Mouse (Mus musculus): ENCODE data around the gene Bpifb1. TPM values are rescaled to one million over a fixed set of nuclear protein-coding genes. Genes with fewer than 3 reads are reported as not detected.
"Not testable (repeated sequence)": the region's sequence is repeated elsewhere in the genome, so short reads cannot be mapped to it uniquely, and the experiment has no call there.

Bpifb1 gene
- total and polyA plus RNA-seq, 2 experiments, result not detected

- Histone ChIP-seq H3K4me3 (ENCODE audit: insufficient read depth, low read depth, low read length) (no peak overlapping the region), H3K9ac (ENCODE audit: low read depth, low read length) (no peak overlapping the region), H3K27ac (replicated peaks; ENCODE audit: insufficient read depth, low read depth, low read length) (no peak overlapping the region), H3K4me1 (ENCODE audit: control insufficient read depth, insufficient read depth, low read length) (no peaks in the 10 kb centered on the region), H3K79me2 (ENCODE audit: control insufficient read depth, insufficient read depth, low read length) (no peaks in the 10 kb centered on the region), H3K36me3 (ENCODE audit: control insufficient read depth, insufficient read depth, low read length) (no peaks in the 10 kb centered on the region), H3K27me3 (ENCODE audit: control insufficient read depth, insufficient read depth, low read length) (no peaks in the 10 kb centered on the region)
- WGBS, result 86% methylated on average over 5 of the region's 5 CpGs
- DNase-seq (ENCODE audit: extremely low read depth, low read depth, low spot score), result no peak
- TF ChIP-seq POLR2A (IDR thresholded peaks at IDR 0.05; ENCODE audit: extremely low read depth, insufficient read depth, low read length) (no peak), CTCF (IDR thresholded peaks at IDR 0.05; ENCODE audit: low read depth, low read length) (no peak)
These were observed 27.3 kb upstream of the Bpifb1 start for GRCm38 (mm10) chr2:154163306-154163705.

- 31% methylated on average over 3 of the region's 3 CpGs for WGBS
- Histone ChIP-seq H3K4me3 (ENCODE audit: insufficient read depth, low read depth, low read length) (no peak overlapping the region), H3K9ac (ENCODE audit: low read depth, low read length) (no peak overlapping the region), H3K36me3 (ENCODE audit: control insufficient read depth, insufficient read depth, low read length) (no peaks in the 10 kb centered on the region), H3K79me2 (ENCODE audit: control insufficient read depth, insufficient read depth, low read length) (no peaks in the 10 kb centered on the region), H3K4me1 (ENCODE audit: control insufficient read depth, insufficient read depth, low read length) (no peaks in the 10 kb centered on the region), H3K27me3 (ENCODE audit: control insufficient read depth, insufficient read depth, low read length) (no peaks in the 10 kb centered on the region), H3K27ac (replicated peaks; ENCODE audit: insufficient read depth, low read depth, low read length) (no peak overlapping the region)
- peak; percentile 49 for DNase-seq (ENCODE audit: extremely low read depth, low read depth, low spot score)
- TF ChIP-seq POLR2A (IDR thresholded peaks at IDR 0.05; ENCODE audit: extremely low read depth, insufficient read depth, low read length) (no peak), CTCF (IDR thresholded peaks at IDR 0.05; ENCODE audit: low read depth, low read length) (no peak)
These were observed 21.4 kb upstream of the Bpifb1 start for GRCm38 (mm10) chr2:154169172-154169571.

DNA sequence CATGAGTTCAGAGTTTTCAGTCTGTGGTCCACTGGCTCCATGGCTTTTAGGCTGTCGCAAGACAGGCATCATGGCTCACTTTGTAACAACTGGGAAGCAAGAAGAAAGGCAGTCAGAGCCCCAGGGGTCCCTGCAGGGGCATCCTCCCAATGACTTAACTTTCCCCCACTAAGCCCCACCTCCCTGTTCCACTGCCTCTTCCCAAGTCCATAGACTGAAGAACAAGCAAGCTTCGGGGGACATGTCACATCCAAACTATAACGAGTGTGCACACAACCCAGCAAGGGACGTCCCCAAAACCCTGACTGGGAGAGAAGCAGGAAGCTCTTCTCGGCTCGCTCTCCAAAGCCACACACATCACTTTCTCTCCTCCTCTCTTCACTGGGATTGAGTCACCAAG lies 19.0 kb upstream of the Bpifb1 start:
- WGBS, result 79% methylated on average over 6 of the region's 6 CpGs

DNA sequence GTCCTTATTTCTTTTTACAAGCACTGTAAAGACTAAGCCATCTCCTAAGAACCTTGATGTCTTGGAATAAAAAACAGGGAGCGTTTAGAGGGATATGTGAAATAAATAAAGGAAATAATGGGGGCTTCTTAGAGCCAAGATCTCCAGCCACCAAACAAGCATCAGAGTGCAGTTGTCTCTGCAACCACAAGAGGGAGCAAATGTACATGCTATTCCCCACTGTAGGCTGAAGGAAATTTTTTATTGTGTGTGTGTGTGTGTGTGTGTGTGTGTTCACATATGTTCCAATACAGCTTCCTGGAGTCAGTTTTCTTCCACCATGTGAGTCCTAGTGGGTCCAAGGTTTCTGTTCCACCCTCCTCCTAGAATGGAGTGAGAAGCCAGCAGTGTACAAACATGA lies 17.3 kb upstream of the Bpifb1 start:
- DNase-seq (ENCODE audit: extremely low read depth, low read depth, low spot score), result peak; percentile 16

More for the DNA sequence above, 19.0 kb upstream of the Bpifb1 start:
- H3K27me3 ChIP-seq (ENCODE audit: control insufficient read depth, insufficient read depth, low read length), result no peaks in the 10 kb centered on the region
- H3K9ac ChIP-seq (ENCODE audit: low read depth, low read length), result no peak overlapping the region
- H3K4me3 ChIP-seq (ENCODE audit: insufficient read depth, low read depth, low read length), result no peak overlapping the region
- no peak for DNase-seq (ENCODE audit: extremely low read depth, low read depth, low spot score)
- no peaks in the 10 kb centered on the region for H3K79me2 ChIP-seq (ENCODE audit: control insufficient read depth, insufficient read depth, low read length)
- no peaks in the 10 kb centered on the region for H3K36me3 ChIP-seq (ENCODE audit: control insufficient read depth, insufficient read depth, low read length)
- H3K27ac ChIP-seq (replicated peaks; ENCODE audit: insufficient read depth, low read depth, low read length), result no peak overlapping the region
- no peaks in the 10 kb centered on the region for H3K4me1 ChIP-seq (ENCODE audit: control insufficient read depth, insufficient read depth, low read length)
- no peak for TF ChIP-seq POLR2A (IDR thresholded peaks at IDR 0.05; ENCODE audit: extremely low read depth, insufficient read depth, low read length)
- TF ChIP-seq CTCF (IDR thresholded peaks at IDR 0.05; ENCODE audit: low read depth, low read length), result no peak

GRCm38 (mm10) chr2:154181900-154182299 lies 8.7 kb upstream of the Bpifb1 start:
- H3K4me1 ChIP-seq (ENCODE audit: control insufficient read depth, insufficient read depth, low read length); H3K79me2 ChIP-seq (ENCODE audit: control insufficient read depth, insufficient read depth, low read length); H3K36me3 ChIP-seq (ENCODE audit: control insufficient read depth, insufficient read depth, low read length); H3K27me3 ChIP-seq (ENCODE audit: control insufficient read depth, insufficient read depth, low read length); DNase-seq (ENCODE audit: extremely low read depth, low read depth, low spot score); H3K9ac ChIP-seq (ENCODE audit: low read depth, low read length); H3K4me3 ChIP-seq (ENCODE audit: insufficient read depth, low read depth, low read length); H3K27ac ChIP-seq (replicated peaks; ENCODE audit: insufficient read depth, low read depth, low read length): not testable (repeated sequence)
- WGBS, result 81% methylated on average over 7 of the region's 7 CpGs

More for the DNA sequence above, 17.3 kb upstream of the Bpifb1 start:
- H3K79me2 ChIP-seq (ENCODE audit: control insufficient read depth, insufficient read depth, low read length), result no peaks in the 10 kb centered on the region
- H3K27me3 ChIP-seq (ENCODE audit: control insufficient read depth, insufficient read depth, low read length), result no peaks in the 10 kb centered on the region
- H3K36me3 ChIP-seq (ENCODE audit: control insufficient read depth, insufficient read depth, low read length), result no peaks in the 10 kb centered on the region
- peak; percentile 43 for TF ChIP-seq CTCF (IDR thresholded peaks at IDR 0.05; ENCODE audit: low read depth, low read length)
- no peak for TF ChIP-seq POLR2A (IDR thresholded peaks at IDR 0.05; ENCODE audit: extremely low read depth, insufficient read depth, low read length)
- no peak overlapping the region for H3K27ac ChIP-seq (replicated peaks; ENCODE audit: insufficient read depth, low read depth, low read length)
- H3K4me3 ChIP-seq (ENCODE audit: insufficient read depth, low read depth, low read length), result no peak overlapping the region
- WGBS, result 34% methylated on average over 1 of the region's 1 CpGs
- no peaks in the 10 kb centered on the region for H3K4me1 ChIP-seq (ENCODE audit: control insufficient read depth, insufficient read depth, low read length)
- no peak overlapping the region for H3K9ac ChIP-seq (ENCODE audit: low read depth, low read length)

DNA sequence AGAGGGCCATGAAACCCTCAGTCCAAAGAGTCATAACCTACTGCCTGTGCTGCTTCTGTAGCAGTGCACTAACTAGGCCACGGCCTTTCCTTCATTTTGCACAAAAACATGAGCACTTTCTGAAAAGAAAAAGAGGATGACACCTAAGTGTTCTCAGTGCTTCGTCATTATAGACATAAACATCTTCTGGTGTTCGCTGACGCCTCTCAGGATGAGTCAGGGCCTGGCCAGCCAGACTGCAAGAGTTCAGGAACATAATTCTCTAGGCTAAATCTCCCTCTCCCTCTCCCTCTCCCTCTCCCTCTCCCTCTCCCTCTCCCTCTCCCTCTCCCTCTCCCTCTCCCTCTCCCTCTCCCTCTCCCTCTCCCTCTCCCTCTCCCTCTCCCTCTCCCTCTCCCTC lies 7.6 kb upstream of the Bpifb1 start:
- not testable (repeated sequence) for H3K9ac ChIP-seq (ENCODE audit: low read depth, low read length); H3K4me3 ChIP-seq (ENCODE audit: insufficient read depth, low read depth, low read length); H3K36me3 ChIP-seq (ENCODE audit: control insufficient read depth, insufficient read depth, low read length); H3K4me1 ChIP-seq (ENCODE audit: control insufficient read depth, insufficient read depth, low read length); DNase-seq (ENCODE audit: extremely low read depth, low read depth, low spot score); H3K27ac ChIP-seq (replicated peaks; ENCODE audit: insufficient read depth, low read depth, low read length); H3K27me3 ChIP-seq (ENCODE audit: control insufficient read depth, insufficient read depth, low read length); H3K79me2 ChIP-seq (ENCODE audit: control insufficient read depth, insufficient read depth, low read length)
- 89% methylated on average over 4 of the region's 4 CpGs for WGBS
